Mouse (Mus musculus): ENCODE results near the gene Ppp1ca.

Ppp1ca gene

DNA sequence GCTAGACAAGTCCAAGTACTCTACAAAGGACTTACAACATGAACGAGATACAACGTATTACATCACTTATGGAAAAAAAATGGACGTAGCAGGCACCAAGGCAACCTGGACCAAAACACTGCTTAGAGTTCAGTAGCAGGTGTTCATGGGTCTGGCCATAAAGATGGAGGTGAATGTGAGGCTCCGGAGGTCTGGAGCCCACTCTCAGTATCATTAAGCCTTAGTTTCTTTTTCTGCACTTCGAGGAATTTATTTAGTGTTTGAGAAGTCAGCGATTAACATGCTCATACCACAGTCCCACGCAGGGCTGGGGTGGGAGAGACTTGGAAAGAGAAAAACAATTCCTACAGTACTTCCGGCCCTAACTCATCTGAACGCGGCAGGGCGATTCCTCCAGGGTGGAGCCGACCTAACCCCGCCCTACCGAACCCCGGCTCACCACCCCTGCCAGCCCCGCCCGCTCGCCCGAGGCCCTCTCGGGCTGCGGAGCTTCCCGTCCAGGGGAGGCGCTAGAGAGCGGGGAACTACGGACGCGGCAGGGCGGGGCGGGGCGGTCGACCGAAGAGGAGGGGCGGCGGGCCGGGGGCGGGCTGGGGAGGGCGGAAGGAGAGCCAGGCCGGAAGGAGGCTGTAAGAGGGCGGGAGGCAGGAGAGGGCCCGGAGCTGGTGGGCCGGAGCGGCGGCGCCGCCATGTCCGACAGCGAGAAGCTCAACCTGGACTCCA lies at the start of gene Ppp1ca:
Gene Ppp1ca (plus strand): TSS at position 538 of the 723 bp plus-strand sequence.
- in situ Hi-C loops (cut with MseI, MboI), result no loop called here

DNA sequence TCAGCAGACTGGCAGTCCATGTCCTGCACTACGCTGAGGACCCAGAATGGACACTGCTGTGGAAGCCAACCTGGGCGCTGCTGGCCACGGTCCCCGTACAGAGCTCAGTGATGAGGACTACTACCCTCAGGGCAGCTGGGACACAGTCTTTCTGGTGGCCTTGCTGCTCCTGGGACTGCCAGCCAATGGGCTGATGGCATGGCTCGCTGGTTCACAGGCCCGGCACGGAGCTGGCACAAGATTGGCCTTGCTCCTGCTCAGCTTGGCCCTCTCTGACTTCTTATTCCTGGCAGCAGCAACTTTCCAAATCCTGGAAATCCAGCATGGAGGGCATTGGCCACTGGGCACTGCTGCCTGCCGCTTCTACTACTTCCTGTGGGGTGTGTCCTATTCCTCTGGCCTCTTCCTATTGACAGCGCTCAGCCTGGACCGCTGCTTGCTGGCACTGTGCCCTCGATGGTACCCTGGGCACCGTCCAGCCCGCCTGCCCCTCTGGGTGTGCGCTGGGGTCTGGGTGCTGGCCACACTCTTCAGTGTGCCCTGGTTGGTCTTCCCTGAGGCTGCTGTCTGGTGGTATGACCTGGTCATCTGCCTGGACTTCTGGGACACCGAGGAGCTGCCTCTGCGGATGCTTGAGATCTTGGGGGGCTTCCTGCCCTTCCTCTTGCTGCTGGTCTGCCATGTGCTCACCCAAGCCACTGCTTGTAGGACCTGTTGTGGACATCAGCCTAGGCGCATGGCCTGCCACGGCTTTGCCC lies 49.3 kb upstream of the Ppp1ca start:
- in situ Hi-C loops (cut with MseI, MboI), result no loop called here

DNA sequence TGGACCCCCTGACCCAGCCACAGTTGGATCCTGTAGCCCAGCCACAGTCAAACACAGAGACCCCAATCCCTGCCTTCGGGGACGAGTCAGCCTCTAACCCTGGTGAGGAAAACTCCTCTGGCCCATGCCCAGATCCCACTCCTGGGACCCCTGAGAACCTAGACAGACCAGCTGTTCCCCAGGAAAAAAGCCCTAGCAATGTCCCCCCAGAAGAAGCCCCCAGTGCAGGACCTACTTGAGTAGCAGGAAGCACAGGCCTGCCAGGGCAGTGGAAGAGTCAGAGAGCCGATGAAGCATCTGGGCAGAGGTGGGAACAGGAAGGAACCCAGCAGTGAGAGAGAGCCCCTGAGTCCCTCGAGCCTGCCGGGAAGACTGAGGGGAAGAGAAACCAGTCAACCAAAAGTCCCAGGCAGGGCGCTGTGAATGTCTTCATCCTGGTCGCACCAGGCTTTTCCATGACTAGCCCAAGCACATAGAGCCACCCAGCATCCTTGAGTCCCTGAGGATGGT lies 48.1 kb upstream of the Ppp1ca start, which contains the start of gene Cabp4:
Gene Cabp4 (minus strand): TSS at position 275 of the 510 bp plus-strand sequence.
- in situ Hi-C loops (cut with MseI, MboI), result no loop called here

DNA sequence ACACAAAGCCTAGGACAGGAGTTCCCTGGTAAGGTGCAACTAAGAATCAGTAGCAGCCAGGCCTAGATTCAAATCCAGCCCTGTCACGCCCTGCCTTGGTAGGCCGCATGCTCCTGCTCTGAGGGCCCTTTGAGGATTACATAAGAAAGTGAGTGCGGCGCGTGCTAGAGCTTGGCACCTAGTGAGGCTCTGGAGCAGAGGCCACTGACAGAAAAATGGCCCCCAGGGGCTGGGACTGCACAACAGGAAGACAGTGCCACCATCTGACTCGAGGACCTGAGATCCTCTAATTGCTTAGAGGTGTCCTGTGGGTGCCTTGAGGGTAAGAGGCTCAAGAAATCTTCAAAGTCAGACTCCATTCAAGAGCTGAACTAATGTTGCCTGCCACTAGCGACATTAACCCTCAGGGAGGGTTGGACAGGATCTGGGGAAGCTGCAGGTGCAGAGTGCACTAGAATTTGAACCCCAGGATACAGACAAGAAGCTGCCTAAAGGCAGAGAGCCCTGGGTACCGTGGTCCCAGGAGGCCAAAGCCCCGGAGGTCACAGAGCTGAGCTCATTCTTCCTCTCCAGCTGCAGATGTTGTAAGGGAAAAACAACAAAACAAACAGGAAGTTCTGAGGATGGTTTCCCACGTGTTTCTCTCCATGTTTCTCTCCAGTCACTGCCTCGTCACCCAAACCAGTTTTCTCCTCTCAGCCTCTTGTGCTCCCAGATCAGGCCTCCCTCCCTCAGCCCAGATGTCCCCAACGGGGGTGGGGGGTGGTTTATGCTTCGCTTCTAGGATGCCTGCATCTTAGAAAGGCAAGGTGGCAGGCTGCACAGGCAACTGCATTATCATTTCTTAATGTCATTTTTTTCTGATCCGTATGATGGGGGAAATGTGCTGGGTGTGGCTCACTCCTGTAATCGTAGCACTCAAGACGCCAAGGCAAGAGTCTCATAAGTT lies 47.0 kb upstream of the Ppp1ca start:
- in situ Hi-C loops (cut with MseI, MboI), result no loop called here

DNA sequence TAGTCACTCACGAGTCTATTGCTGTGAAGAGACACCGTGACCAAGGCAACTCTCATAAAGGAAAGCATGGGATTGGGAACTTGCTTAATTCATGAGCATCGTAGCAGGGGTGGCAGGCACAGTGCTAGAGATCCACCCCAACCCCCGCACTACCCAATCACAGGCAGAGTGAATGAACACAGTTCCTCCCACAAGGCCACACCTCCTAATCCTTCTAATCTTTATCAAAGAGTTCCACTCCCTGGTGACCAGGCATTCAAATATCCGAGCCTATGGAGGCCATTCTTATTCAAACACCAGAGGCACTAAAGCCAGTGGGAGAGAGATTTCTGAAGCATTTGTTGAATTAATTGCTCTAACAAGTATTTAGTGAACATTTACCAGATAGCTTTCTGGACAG lies 45.9 kb upstream of the Ppp1ca start:
- in situ Hi-C loops (cut with MseI, MboI), result no loop called here

DNA sequence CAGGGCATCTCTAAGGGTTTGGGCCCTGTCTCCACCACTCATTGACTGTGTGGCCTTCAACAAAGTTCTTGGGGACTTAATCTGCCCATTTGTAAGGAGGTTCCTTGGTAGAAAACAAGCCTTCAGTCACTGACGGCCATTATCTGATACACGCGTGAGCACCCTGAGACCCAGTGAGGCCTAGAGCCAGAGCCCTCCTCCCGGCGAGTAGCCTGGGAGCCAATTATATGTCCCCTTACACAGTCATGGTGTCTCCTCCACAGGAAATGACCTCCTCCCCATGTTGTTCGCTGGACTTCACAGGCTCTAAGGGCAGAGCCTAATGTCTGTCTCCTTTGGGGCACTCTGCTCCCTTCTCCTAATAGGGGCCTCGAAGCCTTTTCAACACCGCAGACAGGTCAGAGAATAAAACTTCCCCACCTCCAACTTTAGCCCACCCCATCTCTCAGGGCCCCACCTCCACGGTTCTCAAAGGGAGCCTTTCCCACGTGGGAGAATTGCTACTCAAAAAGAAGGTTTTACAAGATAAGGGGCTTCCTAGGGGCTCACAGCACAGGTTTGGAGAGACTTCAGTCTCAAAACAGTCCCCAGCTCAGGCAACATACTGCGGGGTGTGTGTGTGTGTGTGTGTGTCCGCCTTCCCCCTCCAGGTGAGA lies 45.4 kb upstream of the Ppp1ca start:
- in situ Hi-C loops (cut with MseI, MboI), result no loop called here

DNA sequence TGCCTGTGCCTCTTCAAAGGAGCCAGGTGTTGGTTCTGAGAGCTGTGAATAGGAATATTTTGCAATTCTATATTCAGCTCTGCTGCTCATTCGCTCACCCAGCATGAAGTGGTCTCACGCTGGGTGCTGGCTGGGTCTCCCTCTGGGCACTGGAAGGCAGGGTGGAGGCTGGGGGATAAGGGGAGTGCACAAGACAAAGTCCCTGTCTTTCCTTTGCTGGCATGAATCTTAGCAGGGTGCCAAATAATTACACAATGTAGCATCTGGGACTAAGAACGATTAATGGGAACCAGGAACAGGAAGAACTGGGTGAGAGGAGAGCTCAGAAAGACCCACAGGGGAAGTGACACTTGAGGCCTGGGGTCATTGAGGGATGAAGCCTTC lies 44.9 kb upstream of the Ppp1ca start:
- in situ Hi-C loops (cut with MseI, MboI), result no loop called here

DNA sequence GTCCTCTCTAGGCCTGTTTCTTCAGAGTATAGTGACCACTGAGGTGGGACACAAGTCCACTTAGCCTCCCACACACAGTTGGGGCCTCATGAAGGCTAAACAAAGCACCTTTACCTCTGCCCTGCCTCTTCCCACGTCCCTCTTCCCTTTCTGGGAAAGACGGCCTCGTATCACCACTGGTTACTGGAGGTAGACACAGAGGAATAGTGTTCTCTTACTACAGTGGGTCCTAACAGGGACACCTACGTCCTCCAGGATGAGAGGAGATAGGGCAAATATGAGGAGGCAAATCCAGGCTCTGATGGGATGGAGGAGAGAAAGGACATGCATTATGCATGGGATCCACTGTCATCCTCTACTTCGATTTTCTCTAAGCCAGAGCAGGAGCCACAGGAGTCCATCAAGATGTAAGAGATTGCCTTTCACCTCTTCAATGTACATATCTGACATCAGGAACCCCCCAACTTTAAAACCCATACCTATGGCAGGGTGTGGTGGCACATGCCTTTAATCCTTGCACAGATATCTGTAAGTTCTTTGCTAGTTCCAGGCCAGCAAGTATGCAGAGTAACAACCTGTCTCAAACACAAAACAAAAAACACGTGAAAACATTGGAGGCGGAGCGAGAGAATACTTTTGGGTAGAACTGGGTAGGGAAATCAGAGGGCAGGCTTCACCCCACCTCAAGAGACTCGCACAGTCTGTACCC lies 43.9 kb upstream of the Ppp1ca start:
- in situ Hi-C loops (cut with MseI, MboI), result no loop called here

DNA sequence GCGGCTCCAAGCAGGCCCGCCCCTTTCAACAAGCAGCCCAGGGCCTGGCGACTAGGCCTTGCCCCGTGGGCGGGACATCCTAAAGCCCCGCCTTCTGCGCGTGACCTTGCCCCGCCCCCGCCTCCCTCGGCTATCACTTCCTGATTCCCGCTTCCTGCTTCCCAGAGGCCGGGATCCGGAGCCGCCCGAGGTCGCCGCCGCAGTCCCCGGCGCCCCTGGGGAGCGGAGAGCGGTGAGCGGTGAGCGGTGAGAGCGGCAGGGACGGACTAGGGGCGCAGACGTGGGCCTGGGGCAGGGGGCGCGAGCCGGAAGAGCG lies 43.4 kb upstream of the Ppp1ca start, which contains the start of gene Coro1b:
Gene Coro1b (plus strand): TSS at position 129 of the 316 bp plus-strand sequence.
- in situ Hi-C loops (cut with MseI, MboI), result no loop called here

DNA sequence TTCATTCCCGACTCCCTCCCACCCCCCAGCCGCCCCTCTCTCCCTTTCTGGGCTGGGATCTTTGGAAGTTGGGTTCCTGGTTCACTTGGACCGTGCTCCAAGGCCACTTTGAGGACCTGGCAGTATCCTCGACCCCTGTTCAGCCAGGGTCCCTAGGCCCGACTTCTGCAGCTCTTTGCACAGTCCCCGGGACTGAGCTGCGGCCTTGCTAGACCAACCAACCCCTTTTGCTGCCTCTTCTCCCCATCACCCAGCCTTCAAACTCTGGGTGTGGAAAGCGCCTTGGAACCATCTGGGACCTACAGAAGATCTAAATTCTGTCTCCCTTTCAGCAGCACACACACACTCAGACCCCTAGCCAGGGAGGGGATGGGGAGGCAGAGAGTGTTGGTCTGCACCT lies 43.0 kb upstream of the Ppp1ca start:
- in situ Hi-C loops (cut with MseI, MboI), result no loop called here

DNA sequence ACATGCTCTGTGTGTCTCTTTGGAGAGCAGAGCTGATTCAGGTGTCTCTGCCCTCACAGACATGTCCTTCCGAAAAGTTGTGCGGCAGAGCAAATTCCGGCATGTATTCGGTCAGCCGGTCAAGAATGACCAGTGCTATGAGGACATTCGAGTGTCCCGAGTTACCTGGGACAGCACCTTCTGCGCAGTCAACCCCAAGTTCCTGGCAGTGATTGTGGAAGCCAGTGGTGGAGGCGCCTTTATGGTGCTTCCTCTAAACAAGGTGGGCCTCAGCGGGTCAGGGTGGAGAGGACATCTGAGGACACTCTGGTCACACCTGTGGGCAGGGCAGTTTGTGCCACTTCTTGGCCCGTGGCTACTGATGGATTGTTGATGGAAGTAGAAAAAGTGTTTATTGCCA lies 42.6 kb upstream of the Ppp1ca start:
- in situ Hi-C loops (cut with MseI, MboI), result no loop called here

DNA sequence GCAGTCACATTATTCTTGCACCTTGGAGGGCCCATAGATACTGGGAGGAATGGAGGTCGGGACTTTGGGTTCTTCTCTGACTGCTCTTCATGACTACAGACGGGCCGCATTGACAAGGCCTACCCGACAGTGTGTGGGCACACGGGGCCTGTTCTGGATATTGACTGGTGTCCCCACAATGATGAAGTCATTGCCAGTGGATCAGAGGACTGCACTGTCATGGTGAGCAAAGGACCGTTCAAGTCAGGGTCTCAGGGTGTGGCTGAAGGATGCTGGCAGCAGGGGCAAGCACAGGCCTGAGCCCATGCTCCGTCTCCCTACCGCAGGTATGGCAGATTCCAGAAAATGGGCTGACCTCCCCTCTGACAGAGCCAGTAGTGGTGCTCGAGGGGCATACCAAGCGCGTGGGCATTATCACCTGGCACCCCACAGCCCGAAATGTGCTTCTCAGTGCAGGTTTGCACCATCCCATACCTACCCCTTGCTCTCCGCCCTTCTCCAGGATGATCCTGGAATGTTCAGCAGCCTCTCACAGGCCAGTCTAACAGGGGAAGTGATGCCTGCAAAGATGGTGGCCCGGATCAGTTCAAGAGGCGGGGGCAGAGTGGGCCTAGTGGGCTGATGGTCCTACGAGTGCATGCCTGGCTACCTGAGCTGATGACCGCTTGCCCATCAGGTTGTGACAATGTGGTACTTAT lies 42.0 kb upstream of the Ppp1ca start:
- in situ Hi-C loops (cut with MseI, MboI), result no loop called here

DNA sequence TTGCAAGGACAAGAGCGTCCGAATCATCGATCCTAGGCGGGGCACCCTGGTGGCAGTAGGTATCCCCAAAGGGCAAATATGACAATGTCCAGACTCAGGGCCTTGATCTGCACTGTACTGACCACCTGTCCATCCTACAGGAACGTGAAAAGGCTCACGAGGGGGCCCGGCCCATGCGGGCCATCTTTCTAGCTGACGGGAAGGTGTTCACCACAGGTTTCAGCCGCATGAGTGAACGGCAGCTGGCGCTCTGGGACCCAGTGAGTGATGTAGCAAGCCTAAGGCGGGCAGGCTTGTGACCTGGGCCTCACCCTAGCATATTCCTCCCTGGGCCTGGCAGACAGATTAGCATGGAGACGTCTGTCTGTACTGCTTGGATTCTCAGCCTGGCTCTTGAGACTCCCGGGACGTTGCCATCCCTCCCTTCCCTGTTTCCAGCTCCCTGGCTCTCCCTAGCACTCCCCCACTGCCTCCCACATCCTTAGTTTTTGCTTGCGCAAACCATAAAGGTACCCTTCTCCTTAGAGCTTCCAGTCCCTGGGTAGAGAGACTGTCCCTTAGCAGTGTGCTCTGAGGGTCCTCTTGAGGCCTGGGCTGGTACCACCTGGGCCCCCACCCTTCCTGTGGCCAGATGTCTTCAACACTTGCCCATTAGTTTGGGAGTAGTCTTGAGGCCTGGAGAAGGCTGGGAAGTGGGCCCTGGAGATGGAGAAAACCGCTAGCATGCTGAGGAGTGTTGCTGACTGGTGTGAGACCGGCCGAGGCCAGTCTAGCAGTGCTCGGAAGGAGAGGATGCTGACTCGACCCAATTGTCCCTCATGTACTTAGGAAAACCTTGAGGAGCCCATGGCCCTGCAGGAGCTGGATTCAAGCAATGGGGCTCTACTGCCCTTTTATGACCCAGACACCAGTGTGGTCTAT lies 41.0 kb upstream of the Ppp1ca start:
- in situ Hi-C loops (cut with MseI, MboI), result no loop called here

DNA sequence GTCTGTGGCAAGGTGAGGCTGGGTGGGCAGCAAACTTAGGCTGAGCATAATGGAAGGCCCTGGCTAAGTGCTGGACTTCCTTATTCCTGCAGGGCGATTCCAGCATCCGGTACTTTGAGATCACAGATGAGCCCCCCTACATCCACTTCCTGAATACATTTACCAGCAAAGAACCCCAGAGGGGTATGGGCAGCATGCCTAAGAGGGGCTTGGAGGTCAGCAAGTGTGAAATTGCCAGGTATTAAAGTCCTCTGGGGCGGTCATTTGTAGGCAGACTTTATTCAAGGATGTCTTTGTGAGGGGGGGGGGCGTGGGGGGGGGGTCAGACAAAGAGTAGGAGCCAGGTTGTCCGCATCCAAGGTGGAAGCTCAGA lies 40.4 kb upstream of the Ppp1ca start:
- in situ Hi-C loops (cut with MseI, MboI), result no loop called here

DNA sequence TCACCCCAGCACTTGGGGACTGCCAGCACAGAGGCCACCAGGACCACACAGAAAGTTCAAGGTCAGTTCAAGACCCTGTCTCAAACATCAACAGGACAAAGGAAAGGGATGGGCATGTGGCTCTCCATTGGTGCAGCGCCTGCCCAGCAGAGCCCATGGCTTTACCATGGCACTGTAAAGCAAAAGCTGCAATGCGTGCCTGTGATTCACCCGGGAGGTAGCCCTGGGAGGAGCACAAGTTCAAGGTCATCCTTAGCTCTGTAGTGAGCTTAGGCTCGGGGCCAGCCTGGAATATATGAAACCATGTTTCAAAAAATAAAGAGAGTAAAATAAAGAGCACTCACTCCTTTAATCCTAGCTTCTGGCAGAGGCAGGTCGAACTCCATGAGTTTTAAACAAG lies 40.0 kb upstream of the Ppp1ca start:
- in situ Hi-C loops (cut with MseI, MboI), result no loop called here

DNA sequence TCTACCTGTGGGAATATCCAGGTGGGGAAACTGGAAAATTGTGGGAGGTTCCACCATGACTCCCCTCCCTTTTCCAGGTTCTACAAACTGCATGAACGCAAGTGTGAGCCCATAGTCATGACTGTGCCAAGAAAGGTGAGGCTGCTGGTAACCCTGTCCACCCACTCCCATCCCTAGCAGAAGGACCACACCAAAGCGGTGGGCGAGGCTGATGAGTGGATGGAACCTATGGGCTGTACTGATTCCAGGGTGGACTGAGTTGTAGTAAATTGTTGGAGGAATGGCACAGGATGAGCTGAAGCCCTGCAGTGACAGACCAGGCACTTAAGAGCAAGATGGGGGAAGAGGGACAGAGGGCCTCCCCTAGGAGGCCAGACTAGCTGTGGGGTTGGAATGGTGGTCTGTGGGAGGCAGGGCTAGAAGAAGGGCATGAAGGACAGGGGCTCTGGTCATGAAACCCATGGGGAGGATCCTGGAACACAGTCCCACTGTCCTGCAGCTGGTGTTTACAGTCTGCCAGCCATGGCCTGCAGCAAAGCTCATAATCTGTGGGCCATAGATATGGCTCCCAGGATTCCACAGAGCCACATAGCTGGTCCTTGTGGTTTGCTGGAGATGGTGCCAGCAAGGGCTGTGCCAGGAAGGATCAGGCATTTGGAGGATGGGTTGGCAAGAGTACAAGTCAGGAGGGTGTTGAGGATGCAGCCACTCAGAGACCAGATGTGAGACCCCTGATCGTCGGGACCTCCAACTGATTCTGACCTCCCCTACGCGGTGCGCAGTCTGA lies 39.2 kb upstream of the Ppp1ca start:
- in situ Hi-C loops (cut with MseI, MboI), result no loop called here

DNA sequence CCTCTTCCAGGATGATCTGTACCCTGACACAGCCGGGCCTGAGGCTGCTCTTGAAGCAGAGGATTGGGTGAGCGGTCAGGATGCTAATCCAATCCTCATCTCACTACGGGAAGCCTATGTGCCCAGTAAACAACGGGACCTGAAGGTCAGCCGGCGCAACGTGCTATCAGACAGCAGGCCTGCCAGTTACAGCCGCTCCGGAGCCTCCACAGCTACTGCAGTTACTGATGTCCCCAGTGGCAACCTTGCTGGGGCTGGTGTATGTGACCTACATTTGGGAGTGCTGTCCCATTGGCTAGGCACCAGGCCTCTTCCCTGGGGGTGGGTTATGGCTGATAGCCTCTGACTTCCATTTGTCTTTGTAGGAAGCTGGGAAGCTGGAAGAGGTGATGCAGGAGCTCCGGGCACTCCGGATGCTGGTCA lies 38.6 kb upstream of the Ppp1ca start, which contains the start of gene Ptprcap:
Gene Ptprcap (plus strand): TSS at position 373 of the 423 bp plus-strand sequence.
- in situ Hi-C loops (cut with MseI, MboI), result no loop called here

All from mouse trophoblast stem cell (cell line).